Mouse (Mus musculus): ENCODE measurements at regions not wholly inside any gene's neighbourhood (a gene's known extent, or its start where the extent isn't known, plus 50 kb on each side); places are given as distances from the start of the nearest gene placed in this dataset.

- no peak for TF ChIP-seq POLR2A (IDR thresholded peaks at IDR 0.05; ENCODE audit: low read depth, low read length)
- TF ChIP-seq CTCF (conservative IDR thresholded peaks at IDR 0.05; ENCODE audit: insufficient read depth, insufficient read length, low read depth, low read length) = no peak
Measured at GRCm38 (mm10) chr7:72510116-72510515, 203.7 kb upstream of the Mctp2 start.

Measured in kidney, adult 2 months (tissue).